Mouse (Mus musculus) testis, adult 10 weeks (tissue): ENCODE data around the gene Scgb1b12. TPM values are rescaled to one million over a fixed set of nuclear protein-coding genes. Genes with fewer than 3 reads are reported as not detected.

ENCODE experiments used
- polyA plus RNA-seq: library from polyadenylated mRNA; stranded (reverse); fragments of 350-450 nt; fragmentation: Illumina TruSeq; extraction: RNeasy Lipid Tissue Mini Kit (QIAGEN cat#74804); gene quantifications from one replicate; pipeline ENCODE4 v1.2.3, GENCODE M21; 2014; ENCODE audit warnings: low read depth, low replicate concordance

Scgb1b12 gene
- polyA plus RNA-seq = not detected

DNA sequence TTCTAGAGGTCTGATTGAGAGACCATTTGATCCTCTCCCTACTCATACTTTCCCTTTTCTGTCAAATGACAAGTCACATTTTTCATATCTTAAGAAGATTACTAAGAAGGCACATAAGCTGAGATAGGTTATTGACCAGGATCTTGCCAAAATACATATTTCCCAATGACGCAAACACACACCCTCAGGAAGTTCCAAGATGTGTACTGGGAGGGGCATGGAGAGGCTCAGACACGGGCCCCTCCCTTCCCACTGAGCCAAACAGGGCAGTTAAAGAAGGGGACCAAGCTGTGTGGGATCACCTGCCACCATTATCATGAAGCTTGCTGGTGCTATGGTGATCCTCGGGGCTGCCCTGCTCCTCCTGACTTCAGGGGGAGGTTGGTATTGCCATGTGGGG lies at the start of gene Scgb1b12:
Gene Scgb1b12 (plus strand): TSS at position 301 of the 400 bp plus-strand sequence.

DNA sequence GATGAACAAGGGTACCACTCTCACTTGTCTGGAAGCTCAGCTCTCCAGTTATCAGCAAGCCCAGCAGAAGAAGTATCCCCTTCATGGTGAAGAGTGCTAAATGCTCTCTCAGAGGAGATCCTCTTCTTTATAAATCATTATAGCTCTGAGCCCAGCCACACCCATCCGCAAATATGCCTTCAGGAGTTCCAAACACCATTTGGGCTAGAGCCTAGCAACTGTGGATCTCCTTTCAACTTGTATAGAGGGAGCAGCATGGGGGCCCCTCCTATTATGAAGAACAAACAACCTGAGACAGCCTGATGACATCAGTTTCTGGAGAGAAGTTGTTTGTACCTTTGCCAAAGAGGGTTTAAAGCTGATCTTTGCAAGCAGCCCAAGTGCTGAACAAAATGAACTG lies 6.8 kb upstream of the Scgb1b12 start, which contains the start of gene Scgb2b12:
Gene Scgb2b12 (minus strand): TSS at position 101 of the 400 bp plus-strand sequence.

Other genes with a start within 250 kb of the Scgb1b12 start
- not detected for gene Scgb1b10, start 233.3 kb upstream of the Scgb1b12 start, polyA plus RNA-seq
- not detected for gene Scgb2b11, start 123.0 kb upstream of the Scgb1b12 start, polyA plus RNA-seq
- gene Scgb1b11, start 111.3 kb upstream of the Scgb1b12 start, polyA plus RNA-seq = not detected
- gene Scgb2b12, start 6.9 kb upstream of the Scgb1b12 start, polyA plus RNA-seq = not detected
- not detected for gene Scgb1b29, start 107.4 kb downstream of the Scgb1b12 start, polyA plus RNA-seq